Mouse (Mus musculus) kidney, embryonic 14.5 days (tissue): ENCODE measurements at regions not wholly inside any gene's neighbourhood (a gene's known extent, or its start where the extent isn't known, plus 50 kb on each side); places are given as distances from the start of the nearest gene placed in this dataset.

Experiments used
- ATAC-seq: fragments of 200-750 bp; cut with Nextera tagmentation; 2 replicates; pipeline ENCODE4 v1.8.0; 2017; ENCODE audit warnings: moderate number of reproducible peaks, mild to moderate bottlenecking, moderate TSS enrichment, moderate library complexity; ENCODE audit not compliant: low FRiP score, low TSS enrichment
- H3K27ac ChIP-seq: fragments of 300-500 bp; sonication (generic); 2 replicates; pipeline ENCODE4 v1.5.1; 2014; ENCODE audit warnings: low read depth, mild to moderate bottlenecking, low read length, moderate library complexity, mixed read lengths
- H3K27me3 ChIP-seq: fragments of 300-500 bp; sonication (generic); 2 replicates; pipeline ENCODE4 v1.6.1; 2014; ENCODE audit warnings: mild to moderate bottlenecking, low read length; ENCODE audit not compliant: control insufficient read depth, insufficient read depth
- H3K36me3 ChIP-seq: fragments of 300-500 bp; sonication (generic); 2 replicates; pipeline ENCODE4 v1.6.1; 2014; ENCODE audit warnings: low read length, mixed read lengths; ENCODE audit not compliant: control insufficient read depth, insufficient read depth
- H3K4me1 ChIP-seq: fragments of 300-500 bp; sonication (generic); 2 replicates; pipeline ENCODE4 v1.6.1; 2014; ENCODE audit warnings: low read length, mixed read lengths; ENCODE audit not compliant: control insufficient read depth, insufficient read depth
- H3K4me2 ChIP-seq: fragments of 300-500 bp; sonication (generic); replicated peaks from 2 replicates; pipeline ENCODE4 v1.6.1; 2014; ENCODE audit warnings: low read depth, mild to moderate bottlenecking, low read length
- H3K4me3 ChIP-seq: fragments of 300-500 bp; sonication (generic); 2 replicates; pipeline ENCODE4 v1.5.1; 2014; ENCODE audit warnings: mild to moderate bottlenecking, low read length
- H3K9ac ChIP-seq: fragments of 300-500 bp; sonication (generic); 2 replicates; pipeline ENCODE4 v1.6.1; 2014; ENCODE audit warnings: low read depth, mild to moderate bottlenecking, low read length, moderate library complexity
- H3K9me3 ChIP-seq: fragments of 300-500 bp; sonication (generic); 2 replicates; pipeline ENCODE4 v1.6.1; 2016; ENCODE audit warnings: low read length; ENCODE audit not compliant: control insufficient read depth
- WGBS: fragments of 180-500 bp; shearing (Covaris S2); extraction: QIAGEN DNeasy Blood & Tissue Kit; methylation state at CpG from one replicate; pipeline ENCODE4 v1.1.7; 2014; 5-methylcytosine and 5-hydroxymethylcytosine counted together

DNA sequence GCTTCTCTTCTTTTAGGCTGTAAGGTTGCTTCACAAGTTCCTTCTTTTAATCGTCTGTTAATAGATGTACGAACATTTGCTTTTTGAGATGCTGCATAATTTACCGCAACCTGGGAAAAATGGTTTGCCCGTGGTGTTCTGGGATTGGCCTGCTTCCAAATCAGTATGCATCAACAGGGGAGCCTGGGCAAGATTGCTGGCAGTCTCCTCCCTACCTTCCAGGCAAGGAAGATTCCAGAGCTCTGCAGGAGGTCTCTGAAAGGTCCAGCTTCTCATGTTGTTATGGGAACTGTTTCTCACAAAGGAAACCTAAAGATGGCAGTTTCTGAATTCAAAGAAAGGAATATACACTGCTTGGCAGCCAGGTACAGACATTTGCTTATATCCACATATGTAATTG, 799.6 kb downstream of the Nr2f2 start:
- no peak overlapping the region for H3K4me3 ChIP-seq
- no peak for ATAC-seq
- no peaks in the 10 kb centered on the region for H3K4me1 ChIP-seq
- H3K4me2 ChIP-seq, result no peak overlapping the region
- no peaks in the 10 kb centered on the region for H3K36me3 ChIP-seq
- H3K9ac ChIP-seq, result no peak overlapping the region
- H3K9me3 ChIP-seq, result no peaks in the 10 kb centered on the region
- no peak overlapping the region for H3K27ac ChIP-seq
- 84% methylated on average over 4 of the region's 4 CpGs for WGBS
- no peaks in the 10 kb centered on the region for H3K27me3 ChIP-seq

DNA sequence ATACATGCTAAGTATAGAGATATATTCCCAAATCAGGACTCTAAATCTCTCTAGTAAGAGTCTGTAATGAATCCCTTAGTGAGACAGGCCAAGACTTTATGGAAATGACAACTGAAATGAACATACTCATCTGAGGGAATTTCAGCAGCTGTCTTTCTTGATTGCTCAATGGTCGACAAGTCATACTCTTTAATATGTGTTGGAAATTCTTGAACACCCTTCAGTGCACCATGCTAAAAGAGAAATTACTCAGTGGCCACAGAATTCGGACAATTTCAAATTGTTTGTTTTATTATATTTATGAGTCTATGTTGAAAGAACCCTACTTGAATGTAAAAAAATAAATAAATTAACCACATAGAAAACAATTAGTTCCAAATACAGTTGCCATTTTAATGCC, 802.1 kb downstream of the Nr2f2 start:
- ATAC-seq, result no peak
- WGBS, result 81% methylated on average over 2 of the region's 2 CpGs

DNA sequence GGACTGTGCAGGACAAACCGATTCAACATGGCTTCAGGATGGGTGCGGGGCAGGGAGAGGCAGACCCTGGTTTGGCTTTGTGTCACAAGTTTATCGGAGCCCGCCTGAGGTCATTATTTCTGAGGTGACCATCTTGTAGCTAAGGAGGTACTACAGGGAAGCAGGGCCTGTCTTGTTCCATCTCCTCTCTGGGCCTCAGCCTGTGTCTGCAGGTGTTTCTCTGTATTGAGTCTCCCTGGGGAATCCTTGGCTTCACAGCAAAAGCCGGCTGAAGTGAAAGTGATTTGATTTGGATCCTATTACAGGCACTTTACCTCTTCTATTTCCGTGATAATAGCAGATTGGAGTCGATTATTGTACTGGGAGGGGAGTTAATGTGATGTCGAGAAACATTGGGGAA, 805.7 kb upstream of the Arrdc4 start:
- WGBS, result 71% methylated on average over 8 of the region's 8 CpGs
- Histone ChIP-seq H3K9ac (no peak overlapping the region), H3K27ac (no peak overlapping the region), H3K27me3 (no peaks in the 10 kb centered on the region), H3K4me1 (no peaks in the 10 kb centered on the region), H3K36me3 (no peaks in the 10 kb centered on the region), H3K4me2 (no peak overlapping the region), H3K4me3 (no peak overlapping the region), H3K9me3 (no peaks in the 10 kb centered on the region)
- ATAC-seq, result no peak

More for the DNA sequence above, 802.1 kb downstream of the Nr2f2 start:
- Histone ChIP-seq H3K4me2 (no peak overlapping the region), H3K27ac (no peak overlapping the region), H3K4me3 (no peak overlapping the region), H3K9me3 (no peaks in the 10 kb centered on the region), H3K27me3 (no peaks in the 10 kb centered on the region), H3K9ac (no peak overlapping the region), H3K36me3 (no peaks in the 10 kb centered on the region), H3K4me1 (no peaks in the 10 kb centered on the region)

DNA sequence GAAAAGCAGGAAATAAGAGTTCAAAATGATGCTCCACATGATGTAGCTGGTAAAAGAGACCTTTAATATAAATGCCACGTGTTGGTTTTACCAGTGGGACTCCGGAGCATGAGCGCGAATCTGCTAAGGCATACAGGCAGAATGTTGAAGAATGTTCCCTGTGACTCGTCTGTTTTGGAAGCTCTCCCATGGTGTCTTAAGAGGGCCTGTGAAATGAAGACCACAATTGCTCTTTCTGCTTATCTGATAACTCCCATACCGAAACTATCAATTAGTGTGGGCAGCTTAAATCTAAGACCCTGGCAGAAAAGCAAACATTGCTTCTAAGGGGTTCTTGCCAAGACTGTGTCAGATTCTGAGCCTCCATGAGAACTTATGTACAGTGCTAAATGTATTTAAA, 804.9 kb upstream of the Arrdc4 start:
- no peaks in the 10 kb centered on the region for H3K27me3 ChIP-seq
- no peak overlapping the region for H3K27ac ChIP-seq
- no peak overlapping the region for H3K4me2 ChIP-seq
- no peaks in the 10 kb centered on the region for H3K36me3 ChIP-seq
- no peak overlapping the region for H3K4me3 ChIP-seq
- H3K9ac ChIP-seq, result no peak overlapping the region
- 80% methylated on average over 6 of the region's 6 CpGs for WGBS
- no peaks in the 10 kb centered on the region for H3K9me3 ChIP-seq
- H3K4me1 ChIP-seq, result no peaks in the 10 kb centered on the region
- ATAC-seq, result no peak

DNA sequence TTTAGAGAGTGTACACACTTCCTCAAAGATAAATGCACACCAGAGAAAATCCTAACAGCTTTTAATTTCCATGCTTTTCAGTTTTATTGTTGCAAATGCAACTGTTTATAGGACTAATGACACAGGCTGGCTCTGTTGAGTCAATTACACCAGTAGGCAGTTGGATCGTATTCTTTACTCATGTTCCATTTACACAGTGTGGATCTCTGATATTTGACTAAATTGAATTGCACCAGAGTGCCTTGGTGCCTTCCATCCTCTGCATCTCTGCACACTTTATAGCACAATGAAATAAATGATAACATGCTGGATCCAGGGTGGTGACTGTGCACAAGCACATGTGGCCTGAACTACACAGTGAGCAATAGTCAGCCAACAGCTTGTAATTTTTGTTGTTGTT, 787.0 kb upstream of the Arrdc4 start:
- no peak overlapping the region for H3K27ac ChIP-seq
- no peak overlapping the region for H3K4me2 ChIP-seq
- no peak for ATAC-seq
- H3K9ac ChIP-seq, result no peak overlapping the region
- WGBS, result 95% methylated on average over 1 of the region's 1 CpGs
- no peaks in the 10 kb centered on the region for H3K27me3 ChIP-seq
- no peak overlapping the region for H3K4me3 ChIP-seq
- H3K36me3 ChIP-seq, result no peaks in the 10 kb centered on the region
- no peaks in the 10 kb centered on the region for H3K9me3 ChIP-seq
- H3K4me1 ChIP-seq, result no peaks in the 10 kb centered on the region

DNA sequence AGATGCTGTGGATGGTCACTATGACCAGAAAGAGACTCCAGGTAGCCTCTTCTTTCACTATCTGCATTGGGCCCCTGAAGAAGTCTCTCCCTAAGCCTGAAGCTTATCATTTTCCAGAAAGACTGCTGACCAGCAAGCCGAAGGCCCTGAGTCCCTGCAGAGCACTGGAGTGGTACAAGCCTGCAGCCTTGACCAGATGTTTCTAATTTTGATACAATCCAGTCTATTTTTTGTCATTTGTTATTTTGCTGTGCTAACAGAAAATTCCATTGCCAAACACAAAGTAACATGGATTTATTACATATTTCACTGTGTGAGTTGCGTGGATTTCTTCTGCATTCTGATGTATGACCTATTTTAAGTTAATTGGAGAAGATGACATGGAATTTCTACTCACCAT, 764.9 kb upstream of the Arrdc4 start:
- 80% methylated on average over 2 of the region's 2 CpGs for WGBS
- ATAC-seq, result no peak

DNA sequence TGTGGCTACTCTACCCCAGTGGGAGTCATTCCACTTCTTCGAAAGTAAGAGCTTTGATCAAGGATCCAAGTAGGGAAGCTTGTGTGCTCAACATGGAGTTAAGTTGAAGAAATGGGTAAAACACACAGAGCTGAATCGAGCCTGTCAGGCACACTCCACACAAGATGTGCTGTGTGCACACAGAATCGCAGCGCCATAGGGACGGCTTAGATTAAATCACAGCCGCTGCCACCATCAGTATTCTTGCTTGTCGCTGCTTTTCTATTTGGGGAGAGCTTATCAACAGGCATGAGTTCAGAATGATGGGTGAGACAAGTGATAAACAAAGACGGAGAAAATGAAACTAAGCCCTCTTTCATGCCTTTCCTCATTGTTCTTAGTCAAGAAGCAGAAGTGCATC, 761.3 kb upstream of the Arrdc4 start:
- Histone ChIP-seq H3K4me1 (no peaks in the 10 kb centered on the region), H3K4me2 (no peak overlapping the region), H3K27me3 (no peaks in the 10 kb centered on the region), H3K36me3 (no peaks in the 10 kb centered on the region), H3K9ac (no peak overlapping the region), H3K9me3 (no peaks in the 10 kb centered on the region), H3K27ac (no peak overlapping the region), H3K4me3 (no peak overlapping the region)
- ATAC-seq, result no peak
- 83% methylated on average over 8 of the region's 8 CpGs for WGBS

More for the DNA sequence above, 764.9 kb upstream of the Arrdc4 start:
- Histone ChIP-seq H3K36me3 (no peaks in the 10 kb centered on the region), H3K4me2 (no peak overlapping the region), H3K4me1 (no peaks in the 10 kb centered on the region), H3K27me3 (no peaks in the 10 kb centered on the region), H3K9me3 (no peaks in the 10 kb centered on the region), H3K9ac (no peak overlapping the region), H3K4me3 (no peak overlapping the region), H3K27ac (no peak overlapping the region)

DNA sequence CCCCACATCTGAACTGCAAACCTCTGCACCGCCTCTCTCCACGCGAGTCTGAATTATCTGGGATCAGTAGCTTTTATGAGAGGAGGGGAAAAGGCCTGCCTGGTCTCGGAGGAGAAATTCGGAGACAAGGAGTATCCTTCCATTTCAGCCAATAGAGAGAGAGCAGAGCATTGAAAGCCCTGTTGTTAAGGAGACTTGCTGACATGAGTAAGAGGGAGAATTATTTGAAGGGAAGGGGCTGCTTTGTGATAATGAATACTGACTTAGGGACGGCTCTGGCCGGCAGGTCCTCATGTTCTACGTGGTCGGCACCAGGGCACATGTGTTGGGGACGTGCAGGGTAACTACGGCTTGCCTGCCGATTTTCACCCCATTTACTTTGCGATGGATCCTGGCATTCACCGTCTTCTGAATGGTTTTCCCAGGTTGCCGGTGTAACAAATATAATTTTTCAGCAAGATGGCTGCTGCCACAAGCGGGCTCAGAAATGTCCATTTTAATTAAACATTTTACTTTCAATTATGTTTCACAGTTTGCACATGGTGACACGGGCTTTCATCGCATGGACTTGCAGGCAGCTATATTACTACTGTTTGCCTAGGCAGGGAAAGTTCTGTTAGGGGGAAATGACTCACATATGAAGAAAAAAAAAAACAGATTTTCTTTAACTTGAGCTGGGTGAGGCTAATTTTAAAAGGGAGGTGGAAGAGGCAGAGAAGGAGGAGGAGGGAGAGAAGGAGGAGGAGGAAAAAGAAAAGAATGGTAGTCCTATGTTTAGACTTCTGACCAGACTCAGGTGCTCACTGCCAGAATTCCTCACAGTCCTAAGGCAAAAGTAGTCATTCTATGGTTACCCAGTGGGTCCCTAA, 744.3 kb upstream of the Arrdc4 start:
- no peak overlapping the region for H3K9ac ChIP-seq
- no peak for ATAC-seq
- no peak overlapping the region for H3K27ac ChIP-seq
- H3K27me3 ChIP-seq, result no peaks in the 10 kb centered on the region
- 55% methylated on average over 18 of the region's 18 CpGs for WGBS
- no peaks in the 10 kb centered on the region for H3K9me3 ChIP-seq
- no peaks in the 10 kb centered on the region for H3K36me3 ChIP-seq
- no peak overlapping the region for H3K4me3 ChIP-seq
- peak overlapping the region; percentile 12; the same call in 1 of the 2 replicates for H3K4me2 ChIP-seq
- H3K4me1 ChIP-seq, result no peaks in the 10 kb centered on the region

DNA sequence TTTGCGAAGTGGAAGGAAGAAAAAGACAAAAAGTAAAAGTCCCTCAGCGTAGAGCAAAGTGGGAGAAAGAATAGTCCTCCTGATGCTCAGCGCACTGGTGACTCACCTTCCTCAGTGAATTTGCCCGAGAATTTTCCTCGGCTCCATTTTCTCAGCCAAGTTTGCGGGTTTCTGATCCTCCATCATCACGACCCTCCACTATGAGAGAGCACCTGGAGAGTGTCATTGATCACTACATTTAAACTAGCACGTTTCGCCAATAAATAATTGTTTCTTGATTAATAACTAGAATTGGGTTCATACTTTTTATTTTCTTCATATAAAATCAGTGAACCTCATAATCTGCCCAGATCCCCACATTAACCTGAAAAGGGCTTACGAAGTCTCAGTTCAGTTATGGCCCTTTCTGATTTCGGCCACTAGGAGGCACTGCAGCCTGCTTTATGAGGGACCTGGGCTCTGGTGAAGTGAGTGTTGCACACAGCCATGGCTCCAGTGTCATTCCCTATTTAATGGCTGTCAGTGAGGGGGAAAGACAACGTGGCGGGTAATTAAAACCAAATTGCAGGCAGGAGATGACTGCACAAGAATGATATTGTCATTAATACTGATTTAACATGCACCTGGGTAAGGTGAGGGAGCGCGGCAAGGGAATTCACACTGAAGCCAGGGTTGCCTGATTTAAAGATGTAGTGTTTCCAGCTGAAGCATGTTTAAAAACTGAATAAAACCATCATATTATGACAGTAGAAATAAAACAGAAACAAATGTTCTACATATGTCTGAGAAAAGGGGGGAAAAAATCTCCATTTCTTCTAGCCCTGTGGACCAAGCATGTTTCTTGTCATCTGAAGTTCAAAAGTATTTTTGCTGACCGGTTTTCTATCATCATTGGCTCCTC, 741.8 kb upstream of the Arrdc4 start:
- no peak overlapping the region for H3K9ac ChIP-seq
- H3K36me3 ChIP-seq, result no peaks in the 10 kb centered on the region
- peak; percentile 95 for ATAC-seq
- no peaks in the 10 kb centered on the region for H3K4me1 ChIP-seq
- no peaks in the 10 kb centered on the region for H3K9me3 ChIP-seq
- no peaks in the 10 kb centered on the region for H3K27me3 ChIP-seq
- H3K4me2 ChIP-seq, result peak overlapping the region; percentile 18; the same call in 1 of the 2 replicates
- H3K27ac ChIP-seq, result no peak overlapping the region
- H3K4me3 ChIP-seq, result no peak overlapping the region; the same call in 1 of the 2 replicates
- WGBS, result 33% methylated on average over 16 of the region's 16 CpGs
